Mouse (Mus musculus) midbrain, embryonic 11.5 days (tissue): Measurements from ENCODE around the gene Prss43. TPM values are rescaled to one million over a fixed set of nuclear protein-coding genes. Genes with fewer than 3 reads are reported as not detected.
A peak's percentile ranks its signal among the peaks of the same experiment; 100 is the strongest.

ENCODE experiments used
- ATAC-seq: fragments of 200-750 bp; cut with Nextera tagmentation; 2 replicates; pipeline ENCODE4 v1.8.0; 2017; ENCODE audit warnings: moderate TSS enrichment, moderate library complexity; ENCODE audit not compliant: low FRiP score
- DNase-seq: peaks from one replicate; pipeline ENCODE4 v3.0.0; 2015; ENCODE audit warnings: low spot score; ENCODE audit errors: missing footprints
- H3K27ac ChIP-seq: fragments of 300-500 bp; sonication (generic); 2 replicates; pipeline ENCODE4 v1.5.1; 2014; ENCODE audit warnings: low read depth, low read length
- H3K27me3 ChIP-seq: fragments of 300-500 bp; sonication (generic); 2 replicates; pipeline ENCODE4 v1.6.1; 2014; ENCODE audit warnings: mild to moderate bottlenecking, low read length, moderate library complexity, mixed read lengths; ENCODE audit not compliant: control insufficient read depth, insufficient read depth
- H3K36me3 ChIP-seq: fragments of 300-500 bp; sonication (generic); 2 replicates; pipeline ENCODE4 v1.6.1; 2014; ENCODE audit warnings: mild to moderate bottlenecking, low read length, moderate library complexity, mixed read lengths; ENCODE audit not compliant: control insufficient read depth, insufficient read depth
- H3K4me1 ChIP-seq: fragments of 300-500 bp; sonication (generic); 2 replicates; pipeline ENCODE4 v1.6.1; 2014; ENCODE audit warnings: low read length; ENCODE audit not compliant: control insufficient read depth, insufficient read depth
- H3K4me2 ChIP-seq: fragments of 300-500 bp; sonication (generic); 2 replicates; pipeline ENCODE4 v1.6.1; 2014; ENCODE audit warnings: mild to moderate bottlenecking, moderate library complexity
- H3K4me3 ChIP-seq: fragments of 300-500 bp; sonication (generic); 2 replicates; pipeline ENCODE4 v1.5.1; 2014; ENCODE audit warnings: low read depth, low read length
- H3K9ac ChIP-seq: fragments of 300-500 bp; sonication (generic); 2 replicates; pipeline ENCODE4 v1.6.1; 2014; ENCODE audit warnings: low read length
- H3K9me3 ChIP-seq: fragments of 300-500 bp; sonication (generic); 2 replicates; pipeline ENCODE4 v1.6.1; 2016; ENCODE audit warnings: low read length; ENCODE audit not compliant: control insufficient read depth
- WGBS: fragments of 180-500 bp; shearing (Covaris S2); extraction: QIAGEN DNeasy Blood & Tissue Kit; methylation state at CpG from one replicate; pipeline ENCODE4 v1.1.7; 2014; 5-methylcytosine and 5-hydroxymethylcytosine counted together
- polyA plus RNA-seq: library from polyadenylated mRNA; unstranded; fragments of >200 nt; fragmentation: Nextera tagmentation; extraction: Ambion mirVana; gene quantifications from 2 replicates; pipeline ENCODE4 v1.2.1, GENCODE M21; 2014

Prss43 gene
- polyA plus RNA-seq, result not detected in 2 replicates

DNA sequence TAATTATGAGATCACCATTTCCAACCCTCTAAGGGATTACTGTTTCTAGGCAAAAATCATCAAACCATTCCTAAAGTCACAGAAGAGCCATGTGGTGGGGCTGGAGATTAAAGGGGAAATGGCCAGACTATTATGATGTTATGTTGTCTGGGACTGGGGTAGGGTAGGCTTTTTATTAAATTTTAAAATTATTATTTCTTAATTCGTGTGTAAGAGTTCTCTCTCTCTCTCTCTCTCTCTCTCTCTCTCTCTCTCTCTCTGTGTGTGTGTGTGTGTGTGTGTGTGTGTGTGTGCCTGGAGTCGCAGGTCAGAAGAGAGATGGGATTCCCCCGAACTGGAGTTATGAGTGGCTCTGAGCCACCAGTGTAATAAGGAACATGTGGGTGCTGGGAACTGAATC, at the start of gene Prss43:
Gene Prss43 (plus strand): TSS at position 301 of the 400 bp plus-strand sequence.
- 80% methylated on average over 3 of the region's 3 CpGs for WGBS
- ATAC-seq (no peak), DNase-seq (no peak)
- Histone ChIP-seq H3K4me3 (no peak within 1 kb of the TSS), H3K27me3 (no peaks in the 10 kb centered on the region), H3K4me1 (no peaks in the 10 kb centered on the region), H3K9ac (no peak within 1 kb of the TSS), H3K4me2 (no peak within 1 kb of the TSS), H3K36me3 (no peaks in the 10 kb centered on the region), H3K9me3 (no peaks in the 10 kb centered on the region), H3K27ac (no peak within 1 kb of the TSS)

DNA sequence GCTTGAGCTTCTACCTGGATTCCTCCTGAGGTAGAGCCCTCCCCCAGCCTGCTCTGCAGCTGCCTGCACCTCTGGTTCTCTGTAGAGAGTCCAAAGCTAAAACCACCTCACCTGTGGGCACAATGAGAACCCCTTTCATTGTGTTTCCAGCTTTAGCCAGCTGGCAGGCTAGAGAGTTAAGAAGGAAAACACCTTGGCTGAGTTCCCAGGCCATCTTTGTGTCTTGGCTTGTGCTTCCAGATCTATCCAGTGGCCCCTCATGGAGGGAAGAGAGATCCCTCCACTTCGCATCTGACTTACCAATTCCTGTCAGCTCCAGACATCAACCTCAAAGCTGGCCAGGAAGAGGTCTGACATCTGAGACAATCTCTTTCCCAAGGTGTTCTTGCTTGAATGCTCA, 48.4 kb upstream of the Prss43 start:
- ATAC-seq, result no peak
- H3K4me3 ChIP-seq, result no peak overlapping the region
- no peaks in the 10 kb centered on the region for H3K27me3 ChIP-seq
- H3K27ac ChIP-seq, result no peak overlapping the region
- no peak for DNase-seq
- no peak overlapping the region for H3K4me2 ChIP-seq
- H3K9ac ChIP-seq, result no peak overlapping the region
- no peaks in the 10 kb centered on the region for H3K9me3 ChIP-seq
- peaks cover 5% of the 10 kb centered on the region for H3K4me1 ChIP-seq
- no peaks in the 10 kb centered on the region for H3K36me3 ChIP-seq
- 100% methylated on average over 1 of the region's 1 CpGs for WGBS

DNA sequence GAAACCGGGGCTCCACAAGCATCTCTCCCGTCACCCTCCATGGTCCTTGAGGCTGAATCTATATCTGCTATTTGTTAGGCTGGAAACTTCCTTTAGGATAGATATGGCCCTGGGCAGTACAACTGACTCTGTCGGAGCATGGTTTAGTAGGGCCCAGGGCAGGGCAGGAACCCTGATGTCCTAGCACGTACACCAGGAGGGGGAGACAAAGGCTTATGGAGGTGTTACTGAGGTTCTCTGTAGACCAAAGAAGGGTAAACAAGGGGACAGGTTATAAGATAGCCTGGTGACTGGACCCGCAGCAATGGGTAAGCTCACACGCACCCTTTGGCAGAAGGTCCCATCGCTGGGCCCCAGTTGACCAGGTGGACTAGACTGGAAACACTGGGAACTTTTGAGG, 47.9 kb upstream of the Prss43 start:
- H3K27ac ChIP-seq, result no peak overlapping the region
- DNase-seq, result no peak
- H3K4me1 ChIP-seq, result peaks cover 5% of the 10 kb centered on the region
- no peaks in the 10 kb centered on the region for H3K9me3 ChIP-seq
- no peaks in the 10 kb centered on the region for H3K27me3 ChIP-seq
- ATAC-seq, result no peak
- no peak overlapping the region for H3K4me2 ChIP-seq
- H3K9ac ChIP-seq, result no peak overlapping the region
- H3K4me3 ChIP-seq, result no peak overlapping the region
- 83% methylated on average over 7 of the region's 7 CpGs for WGBS
- H3K36me3 ChIP-seq, result no peaks in the 10 kb centered on the region

DNA sequence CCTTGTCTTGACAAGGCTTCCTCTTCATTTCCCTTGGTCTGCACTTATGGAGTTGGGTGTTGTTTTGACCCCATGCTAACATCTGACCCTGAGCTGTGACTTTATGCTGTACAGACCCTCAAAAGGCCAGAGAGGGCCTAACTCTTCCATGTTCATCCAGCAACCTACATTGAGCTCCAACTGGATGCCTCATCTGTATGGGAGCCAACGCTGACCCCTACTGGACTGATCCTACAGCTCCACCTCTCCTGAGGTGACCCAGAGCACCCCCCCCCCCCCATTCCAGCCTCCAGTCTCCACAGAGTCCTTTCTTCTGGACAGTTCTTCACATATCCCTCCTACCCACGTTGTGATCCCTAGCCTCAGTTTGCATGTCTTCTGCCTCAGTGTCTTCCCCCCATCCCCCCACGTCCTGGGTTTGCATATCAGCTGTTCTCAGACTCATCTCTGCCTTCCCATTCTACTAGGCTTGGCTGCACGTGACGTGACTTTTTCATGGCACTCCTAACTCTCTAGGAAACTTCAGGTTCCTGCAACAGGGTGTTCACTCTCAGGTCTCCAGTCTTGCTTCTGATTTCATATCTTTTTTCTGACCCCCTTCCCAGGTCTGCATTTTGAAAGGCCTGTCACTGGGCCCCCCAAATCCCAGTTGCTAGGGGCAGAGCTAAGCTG, 47.1 kb upstream of the Prss43 start:
- H3K9me3 ChIP-seq, result no peaks in the 10 kb centered on the region
- H3K27me3 ChIP-seq, result no peaks in the 10 kb centered on the region
- DNase-seq (no peak), ATAC-seq (no peak)
- H3K27ac ChIP-seq, result no peak overlapping the region
- H3K9ac ChIP-seq, result no peak overlapping the region
- H3K4me1 ChIP-seq, result peaks cover 5% of the 10 kb centered on the region
- 55% methylated on average over 5 of the region's 5 CpGs for WGBS
- no peak overlapping the region for H3K4me3 ChIP-seq
- no peaks in the 10 kb centered on the region for H3K36me3 ChIP-seq
- no peak overlapping the region for H3K4me2 ChIP-seq

DNA sequence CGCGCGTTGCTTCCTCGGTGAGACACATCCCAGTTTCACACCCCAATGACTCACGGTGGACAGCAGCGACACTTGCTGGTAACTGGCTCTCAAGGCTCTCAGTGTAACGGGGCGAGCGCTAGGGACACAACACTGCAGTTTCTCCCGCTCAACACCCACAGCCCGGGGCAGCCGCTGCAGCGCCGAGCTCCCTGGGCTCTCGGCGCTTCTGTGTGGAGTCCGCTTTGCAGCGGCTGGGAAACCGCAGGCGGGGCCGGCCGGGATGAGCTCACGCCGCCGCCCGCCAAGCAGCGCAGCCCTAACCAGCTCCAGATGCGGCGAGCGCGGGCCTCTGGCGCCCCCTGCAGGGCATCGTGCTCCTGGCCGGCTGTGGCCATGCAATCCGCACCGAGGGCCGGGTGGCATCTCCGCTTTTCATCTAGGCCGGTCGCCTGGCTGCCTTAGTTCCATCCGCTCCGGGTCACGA, 45.2 kb upstream of the Prss43 start:
- no peaks in the 10 kb centered on the region for H3K9me3 ChIP-seq
- DNase-seq (peak; percentile 100), ATAC-seq (peak; percentile 96)
- no peaks in the 10 kb centered on the region for H3K36me3 ChIP-seq
- no peaks in the 10 kb centered on the region for H3K27me3 ChIP-seq
- peak overlapping the region; percentile 74 for H3K9ac ChIP-seq
- peaks cover 5% of the 10 kb centered on the region for H3K4me1 ChIP-seq
- H3K4me2 ChIP-seq, result peak overlapping the region; percentile 83
- no peak overlapping the region for H3K27ac ChIP-seq
- H3K4me3 ChIP-seq, result peak overlapping the region; percentile 47
- WGBS, result 0% methylated on average over 42 of the region's 43 CpGs

DNA sequence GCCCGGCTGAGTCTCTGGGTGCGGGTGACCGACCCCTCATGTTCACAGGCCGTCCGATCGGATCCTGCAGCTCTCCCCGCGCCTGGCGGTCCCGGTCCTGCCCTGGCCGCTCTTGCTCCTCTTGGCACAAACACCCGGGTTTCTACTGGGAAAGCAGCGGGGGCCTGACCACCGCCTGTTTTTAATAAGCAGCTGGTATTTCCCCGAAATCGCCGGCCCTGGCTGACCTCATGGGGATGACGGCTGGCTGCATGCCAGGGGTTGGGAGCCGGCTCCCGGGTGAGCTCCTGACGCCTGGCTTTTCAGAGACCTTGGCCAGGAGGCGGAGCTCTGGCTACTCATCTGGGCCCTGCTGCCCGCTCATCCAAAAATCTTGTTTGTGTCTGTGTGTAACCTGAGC, 44.8 kb upstream of the Prss43 start:
- peak overlapping the region; percentile 83 for H3K4me2 ChIP-seq
- ATAC-seq (peak; percentile 77), DNase-seq (peak; percentile 98)
- H3K27ac ChIP-seq, result no peak overlapping the region
- H3K4me3 ChIP-seq, result peak overlapping the region; percentile 47
- H3K9ac ChIP-seq, result peak overlapping the region; percentile 74
- peaks cover 5% of the 10 kb centered on the region for H3K4me1 ChIP-seq
- no peaks in the 10 kb centered on the region for H3K9me3 ChIP-seq
- WGBS, result under 1% methylated on average over 23 of the region's 23 CpGs
- H3K36me3 ChIP-seq, result no peaks in the 10 kb centered on the region
- no peaks in the 10 kb centered on the region for H3K27me3 ChIP-seq

DNA sequence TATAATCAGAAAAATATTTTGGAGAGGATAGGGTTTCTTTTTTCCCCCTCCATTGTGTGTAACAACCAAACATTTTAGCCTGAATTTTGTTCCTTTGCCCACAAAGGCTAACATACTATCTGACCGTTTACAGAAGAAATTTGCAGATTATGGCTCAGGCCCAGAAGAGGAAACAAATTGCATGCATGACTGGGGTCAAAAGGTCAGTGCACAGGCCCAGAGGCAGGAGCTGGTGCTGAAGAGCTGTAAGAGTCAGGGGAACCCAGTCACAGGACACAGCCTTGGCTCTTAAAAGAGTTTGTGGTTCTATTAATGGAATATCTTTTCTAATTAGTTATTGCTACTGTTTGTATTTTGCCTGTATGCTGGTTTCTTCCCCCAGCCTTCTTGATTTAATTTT, 42.9 kb upstream of the Prss43 start:
- Histone ChIP-seq H3K27me3 (no peaks in the 10 kb centered on the region), H3K9ac (no peak overlapping the region), H3K4me3 (no peak overlapping the region), H3K9me3 (no peaks in the 10 kb centered on the region; the same call in 1 of the 2 replicates), H3K36me3 (no peaks in the 10 kb centered on the region), H3K27ac (no peak overlapping the region), H3K4me2 (no peak overlapping the region), H3K4me1 (peaks cover 5% of the 10 kb centered on the region)
- 52% methylated on average over 1 of the region's 1 CpGs for WGBS
- ATAC-seq (no peak), DNase-seq (no peak)

DNA sequence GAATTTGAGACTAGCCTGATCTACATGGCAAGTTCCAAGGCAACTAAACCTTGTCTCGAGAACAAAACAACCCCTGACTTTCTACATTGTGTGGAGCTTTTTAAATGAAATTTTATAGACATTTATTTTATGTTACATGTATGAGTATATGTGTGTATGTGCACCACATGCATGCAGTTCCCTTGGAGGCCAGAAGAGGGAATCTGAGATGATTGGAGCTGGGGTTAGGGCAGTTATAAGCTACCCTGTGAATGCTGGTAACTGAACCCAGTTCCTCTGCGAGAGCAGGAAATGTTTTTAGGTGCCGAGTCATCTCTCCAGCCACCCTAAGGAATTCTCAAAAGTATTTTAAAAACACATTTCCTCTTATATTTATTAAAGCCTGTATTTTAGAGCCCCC, 38.3 kb upstream of the Prss43 start:
- no peak for ATAC-seq
- Histone ChIP-seq H3K9me3 (no peaks in the 10 kb centered on the region; the same call in 1 of the 2 replicates), H3K9ac (no peak overlapping the region), H3K4me1 (no peaks in the 10 kb centered on the region), H3K27ac (no peak overlapping the region), H3K36me3 (no peaks in the 10 kb centered on the region), H3K27me3 (no peaks in the 10 kb centered on the region), H3K4me2 (no peak overlapping the region), H3K4me3 (no peak overlapping the region)
- DNase-seq, result no peak
- 90% methylated on average over 3 of the region's 3 CpGs for WGBS

DNA sequence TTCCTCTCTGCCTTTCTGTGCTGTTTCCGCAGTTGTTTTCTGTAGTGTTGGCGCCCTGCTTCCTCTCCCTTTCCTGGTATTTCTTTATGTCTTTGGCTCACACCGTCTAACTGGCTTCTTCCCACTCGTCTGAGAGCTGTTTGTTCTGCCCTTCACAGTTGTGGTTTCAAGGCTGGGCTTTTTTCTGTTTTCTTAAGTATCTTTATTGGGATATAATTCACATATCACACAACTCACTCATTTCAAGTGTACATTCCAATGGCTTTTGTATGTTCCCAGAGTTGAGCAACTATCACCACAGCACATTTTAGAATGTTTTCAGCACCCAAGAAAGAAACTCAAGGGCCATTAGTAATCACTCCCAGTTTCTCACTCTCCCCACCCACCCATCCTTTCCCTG, 36.0 kb upstream of the Prss43 start:
- Histone ChIP-seq H3K9me3 (no peaks in the 10 kb centered on the region; the same call in 1 of the 2 replicates), H3K9ac (no peak overlapping the region), H3K27ac (no peak overlapping the region), H3K4me1 (no peaks in the 10 kb centered on the region), H3K36me3 (no peaks in the 10 kb centered on the region), H3K27me3 (no peaks in the 10 kb centered on the region), H3K4me3 (no peak overlapping the region), H3K4me2 (no peak overlapping the region)
- 76% methylated on average over 4 of the region's 4 CpGs for WGBS
- DNase-seq, result no peak
- no peak for ATAC-seq
